Mouse (Mus musculus): ENCODE data around the gene Ciita.

The Ciita gene

DNA sequence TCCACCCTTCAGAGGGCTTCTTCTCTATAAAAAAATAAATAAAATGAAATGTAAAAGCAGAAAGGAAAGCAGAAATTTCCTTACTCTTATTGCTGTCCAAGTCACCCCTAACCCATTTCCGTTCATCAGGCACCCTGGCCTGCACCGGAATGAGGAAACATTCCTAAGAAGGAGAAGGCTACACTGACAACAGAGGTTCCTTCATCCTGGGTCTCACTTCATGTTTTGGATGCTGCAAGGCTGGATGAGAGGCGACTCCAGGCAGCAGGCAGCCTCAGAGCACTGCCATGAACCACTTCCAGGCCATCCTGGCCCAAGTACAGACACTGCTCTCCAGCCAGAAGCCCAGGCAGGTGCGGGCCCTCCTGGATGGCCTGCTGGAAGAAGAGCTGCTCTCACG, at the start of gene Ciita:
Gene Ciita, plus strand, starts transcription at position 203 of the 400 bp plus-strand sequence.
- no peak for DNase-seq (ENCODE audit: low spot score)

- no peak for DNase-seq (ENCODE audit: low spot score)
These were observed 47.9 kb upstream of the Ciita start for GRCm38 (mm10) chr16:10431911-10432310.

- DNase-seq (ENCODE audit: low spot score) = no peak
These were observed 47.5 kb upstream of the Ciita start for GRCm38 (mm10) chr16:10432387-10432786.

GRCm38 (mm10) chr16:10433344-10433743, 46.5 kb upstream of the Ciita start:
- DNase-seq (ENCODE audit: low spot score) = no peak

DNA sequence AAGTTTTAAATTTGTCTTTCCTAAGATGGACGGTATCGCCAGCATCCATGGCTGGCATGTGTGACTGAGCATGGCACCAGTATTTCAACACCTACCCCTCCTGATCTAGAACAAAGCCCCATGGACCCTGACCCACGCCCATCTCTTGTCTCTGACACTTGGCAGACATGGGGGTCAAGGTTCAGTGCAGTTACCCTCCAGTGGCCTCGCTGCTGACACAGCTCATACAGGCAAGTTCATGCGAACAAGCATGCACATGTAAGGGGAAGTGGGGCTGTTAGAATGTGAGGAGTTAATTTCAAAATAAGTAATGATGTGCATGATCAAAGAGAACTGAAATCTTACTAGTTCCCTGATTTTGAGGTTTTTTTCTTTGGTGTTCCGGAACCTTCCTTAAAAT, 43.7 kb upstream of the Ciita start:
- no peak for DNase-seq (ENCODE audit: low spot score)

GRCm38 (mm10) chr16:10438055-10438454, 41.8 kb upstream of the Ciita start:
- DNase-seq (ENCODE audit: low spot score) = no peak

DNA sequence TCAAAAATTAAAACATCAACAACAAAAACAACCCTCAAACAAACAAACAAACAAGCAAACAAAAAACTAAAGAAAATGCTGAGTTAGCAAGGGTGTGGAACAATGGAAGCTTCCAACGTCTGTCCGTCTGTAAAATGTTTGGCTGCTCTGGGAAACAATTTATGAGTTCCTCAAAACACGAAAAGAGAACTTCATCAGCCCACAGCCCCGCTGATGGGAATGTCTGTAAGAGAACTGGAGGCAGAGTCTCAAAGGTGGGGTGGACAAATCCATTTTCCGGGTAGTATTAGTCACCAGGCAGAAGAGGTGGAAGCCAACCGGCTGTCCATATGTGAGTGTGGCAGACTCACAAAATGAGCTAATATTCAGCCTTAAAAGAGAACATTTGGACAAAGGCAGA, 38.5 kb upstream of the Ciita start:
- no peak for DNase-seq (ENCODE audit: low spot score)

GRCm38 (mm10) chr16:10441761-10442160, 38.1 kb upstream of the Ciita start:
- DNase-seq (ENCODE audit: low spot score) = no peak

GRCm38 (mm10) chr16:10443723-10444122, 36.1 kb upstream of the Ciita start:
- DNase-seq (ENCODE audit: low spot score) = no peak

DNA sequence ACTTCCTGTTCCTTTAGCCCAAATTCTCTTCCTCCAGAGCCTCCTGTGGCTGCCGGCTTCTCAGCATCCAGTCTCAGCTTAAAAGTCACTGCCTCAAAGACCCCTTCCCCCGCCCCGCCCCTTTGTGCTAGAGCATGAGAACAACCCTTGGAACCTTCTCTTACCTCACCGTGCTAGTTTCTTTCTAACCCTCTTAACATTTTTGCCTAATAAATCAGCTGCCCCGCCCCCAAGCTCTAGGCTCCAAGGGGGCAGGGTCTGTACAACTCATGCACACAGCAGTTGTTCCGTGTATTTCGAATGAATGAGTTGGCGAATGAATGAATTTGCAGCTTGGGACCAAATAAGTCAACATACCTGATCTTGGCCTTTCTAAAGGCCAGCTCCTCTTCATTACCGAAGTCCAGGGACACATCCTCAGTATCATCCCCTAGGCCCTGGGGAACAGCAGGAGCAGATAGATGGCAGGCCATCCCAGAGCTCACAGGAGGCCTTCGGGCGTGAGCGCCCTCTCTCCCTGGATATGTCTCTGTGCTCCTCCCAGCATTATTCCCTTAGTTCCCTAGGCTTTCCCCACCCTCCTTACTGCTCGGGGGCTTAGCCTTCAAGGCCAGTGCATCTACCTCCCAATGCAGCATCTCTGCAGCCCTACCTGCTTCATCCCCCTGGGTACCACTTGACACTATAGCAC, 33.1 kb upstream of the Ciita start:
- no peak for DNase-seq (ENCODE audit: low spot score)

- peak; percentile 32 for DNase-seq (ENCODE audit: low spot score)
These were observed 32.6 kb upstream of the Ciita start, which contains the start of gene Tvp23a for GRCm38 (mm10) chr16:10447264-10447594. Tvp23a (minus strand) TSS chr16:10447362.

- DNase-seq (ENCODE audit: low spot score) = no peak
These were observed 32.1 kb upstream of the Ciita start for GRCm38 (mm10) chr16:10447781-10448180.

- DNase-seq (ENCODE audit: low spot score) = no peak
These were observed 30.9 kb upstream of the Ciita start for GRCm38 (mm10) chr16:10448931-10449330.

DNA sequence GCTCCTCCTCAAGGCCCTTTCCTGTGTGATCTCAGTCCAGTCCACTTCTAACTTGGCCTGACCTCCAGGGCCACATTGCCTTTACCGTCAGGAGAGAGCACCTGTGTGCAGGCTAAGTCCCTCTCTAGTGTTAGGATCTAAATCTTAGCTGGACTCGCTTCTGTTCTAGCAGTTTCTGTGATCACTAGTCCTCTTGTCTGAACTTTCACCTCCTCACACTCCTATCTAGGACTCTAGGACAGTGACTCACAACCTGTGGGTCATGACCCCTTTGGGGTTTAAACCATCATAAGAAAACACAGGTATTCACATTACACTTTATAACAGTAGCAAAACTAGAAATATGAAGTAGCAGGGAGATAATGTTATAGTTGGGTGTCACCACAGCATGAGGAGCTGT, 28.0 kb upstream of the Ciita start:
- DNase-seq (ENCODE audit: low spot score) = peak; percentile 27

DNA sequence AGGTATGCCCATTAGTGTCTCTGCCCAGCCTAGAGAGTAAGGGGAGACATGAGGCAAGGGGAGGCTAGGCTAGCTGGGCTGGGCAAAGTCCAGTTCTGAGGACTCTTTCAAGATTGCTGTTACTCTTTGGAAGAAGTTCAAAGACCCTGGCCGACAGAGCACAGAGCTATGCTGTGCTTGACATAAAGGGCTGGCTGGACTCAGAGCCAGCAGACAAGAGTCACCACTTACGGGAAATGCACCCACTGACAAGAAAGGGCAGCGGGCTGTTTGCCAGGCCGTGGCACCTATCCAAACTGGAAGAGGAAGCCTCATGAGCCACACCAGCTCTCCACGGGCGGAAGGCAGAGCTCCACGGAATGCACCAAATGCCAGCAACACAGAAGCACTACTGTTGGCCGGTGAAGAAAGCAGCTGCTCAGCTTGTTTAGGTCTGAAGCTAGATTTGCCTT, 27.4 kb upstream of the Ciita start:
- peak; percentile 95 for DNase-seq (ENCODE audit: low spot score)

DNA sequence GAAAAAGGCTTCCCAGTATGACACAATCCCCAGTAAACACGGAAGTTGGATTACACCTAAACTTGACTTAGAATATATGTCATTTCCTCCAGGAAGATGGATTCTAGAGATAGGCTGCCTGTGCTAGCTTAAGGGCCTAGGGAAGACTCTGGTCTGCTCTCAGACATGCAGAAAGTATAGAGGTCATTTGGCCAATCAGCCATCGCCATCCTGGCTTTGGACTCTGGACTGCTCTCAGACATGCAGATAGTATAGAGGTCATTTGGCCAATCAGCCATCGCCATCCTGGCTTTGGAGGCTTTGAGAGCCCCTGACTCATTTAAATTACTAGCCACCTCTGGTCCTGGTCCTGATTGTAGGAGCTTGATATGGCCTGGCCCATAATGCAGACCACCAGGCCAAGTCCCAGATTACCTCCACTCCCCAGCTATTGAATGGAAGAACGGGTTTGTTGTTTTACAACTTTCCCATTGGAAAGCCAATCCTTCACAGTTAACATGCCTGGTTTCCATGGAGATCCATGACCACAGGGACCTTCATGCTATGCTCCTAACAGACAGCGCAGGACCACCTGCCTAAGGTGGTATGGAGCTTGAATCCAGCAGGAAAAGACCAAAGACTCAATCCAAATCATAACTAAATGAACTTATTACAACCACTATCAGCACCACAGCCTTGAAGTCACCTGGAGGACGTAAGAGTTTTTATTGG, 25.8 kb upstream of the Ciita start:
- DNase-seq (ENCODE audit: low spot score) = no peak

DNA sequence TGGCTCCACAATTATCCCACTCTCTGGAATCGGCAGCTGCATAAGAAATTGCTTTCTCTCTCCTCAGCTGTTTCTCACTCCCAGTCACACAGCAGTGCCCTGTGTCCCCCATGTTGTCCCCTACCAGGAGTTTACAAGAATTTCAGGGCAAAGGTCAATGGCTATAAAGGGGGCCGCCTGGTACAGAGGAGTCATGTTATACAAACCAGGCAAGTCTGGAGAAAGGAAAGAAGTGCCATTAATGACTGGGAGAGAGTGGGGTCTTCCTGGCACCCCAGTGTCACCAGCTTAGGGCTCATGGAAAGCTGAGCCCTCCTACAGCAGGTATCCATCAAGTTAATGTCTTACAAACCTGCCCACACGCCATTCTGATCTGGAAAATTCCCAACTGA, 25.3 kb upstream of the Ciita start:
- DNase-seq (ENCODE audit: low spot score) = no peak

DNA sequence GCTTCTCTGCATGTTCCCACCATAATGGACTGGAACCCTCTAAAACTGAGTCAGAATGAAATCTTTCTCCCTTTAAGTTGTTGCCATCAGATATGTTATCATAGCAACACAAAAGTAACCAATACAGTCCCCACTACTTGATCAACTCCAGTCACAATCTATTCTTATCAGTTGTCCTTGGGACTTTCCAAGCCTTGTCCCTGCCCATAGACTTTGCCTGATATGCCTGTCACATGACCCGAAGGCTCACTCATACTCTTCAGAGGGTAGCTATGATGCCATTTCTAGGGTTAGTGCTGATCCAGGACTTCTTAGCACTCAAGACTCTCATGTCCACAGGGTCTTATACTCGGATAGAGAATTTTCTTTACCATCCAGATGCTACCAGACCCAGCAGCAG, 19.7 kb upstream of the Ciita start:
- no peak for DNase-seq (ENCODE audit: low spot score)

DNA sequence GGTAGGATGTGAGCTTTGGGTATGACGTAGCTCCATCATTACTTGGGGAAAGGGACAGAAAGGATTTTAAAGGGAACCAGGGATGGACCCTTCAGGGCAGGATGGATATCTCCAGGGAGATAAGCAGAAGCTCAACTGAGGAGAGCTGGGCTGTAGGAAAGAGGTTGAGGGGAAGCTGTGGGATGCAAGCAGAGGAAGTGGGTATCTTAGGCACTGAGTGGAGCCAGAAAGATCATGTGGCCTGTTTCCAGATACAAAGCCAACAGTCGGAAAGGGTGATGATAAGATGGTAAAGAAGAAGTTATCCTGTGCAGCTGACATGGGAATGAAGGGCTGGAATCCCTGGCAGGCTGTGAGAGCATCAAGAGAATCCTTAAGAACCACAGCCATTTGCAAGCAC, 18.7 kb upstream of the Ciita start:
- DNase-seq (ENCODE audit: low spot score) = no peak

- DNase-seq (ENCODE audit: low spot score) = peak; percentile 35
These were observed 14.7 kb upstream of the Ciita start for GRCm38 (mm10) chr16:10465011-10465681.

DNA sequence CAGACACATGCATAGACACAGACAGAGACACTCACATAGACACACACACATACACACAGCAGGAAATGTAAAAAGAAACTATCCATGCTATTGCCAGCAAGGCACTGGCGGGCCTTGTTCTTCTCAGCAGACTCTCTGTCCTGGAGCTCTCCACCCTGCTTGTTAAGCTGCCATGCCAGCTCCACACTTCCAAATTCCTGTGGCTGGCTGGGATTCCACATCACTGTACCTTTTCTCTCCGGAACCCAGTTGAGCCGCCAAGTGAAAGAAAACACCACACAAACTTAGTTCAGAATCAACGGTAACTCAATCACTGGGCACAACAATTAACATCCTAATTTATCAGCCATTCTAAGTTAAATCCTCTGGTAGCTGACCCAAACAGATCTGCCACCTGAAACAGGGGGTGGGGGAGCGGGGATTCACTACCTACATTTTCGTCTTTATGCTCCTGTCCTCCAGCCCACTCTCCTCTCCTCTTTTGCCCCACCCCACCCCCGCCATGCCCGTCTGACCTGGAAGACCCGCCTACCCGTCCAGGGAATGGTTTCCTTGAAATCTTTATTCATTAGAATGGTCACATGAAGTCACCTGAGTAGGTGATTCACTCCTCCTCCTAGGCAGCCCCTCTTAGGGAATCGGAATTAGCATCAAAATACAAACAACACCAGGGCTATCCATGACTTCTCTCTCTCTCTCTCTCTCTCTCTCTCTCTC, 12.3 kb upstream of the Ciita start:
- no peak for DNase-seq (ENCODE audit: low spot score)

GRCm38 (mm10) chr16:10468201-10468600, 11.7 kb upstream of the Ciita start:
- DNase-seq (ENCODE audit: low spot score) = no peak

GRCm38 (mm10) chr16:10471950-10472349, 7.9 kb upstream of the Ciita start:
- DNase-seq (ENCODE audit: low spot score) = no peak
